Mouse (Mus musculus) colon, adult 2 months (tissue): ENCODE results near the gene Haus4. TPM values are rescaled to one million over a fixed set of nuclear protein-coding genes. Genes with fewer than 3 reads are reported as not detected.

ENCODE experiments used
- polyA plus RNA-seq: library from polyadenylated mRNA; depleted of rRNA; stranded (reverse); fragments of >200 nt; gene quantifications from 2 replicates; pipeline ENCODE4 v1.2.3, GENCODE M21; 2012; rRNA removed

Haus4 gene
- 10.7 and 13.6 TPM in 2 replicates for polyA plus RNA-seq

GRCm38 (mm10) chr14:54553975-54554769 is at the start of gene Haus4:
Gene Haus4 (minus strand): TSS chr14:54554616.

GRCm38 (mm10) chr14:54577089-54577982 is 22.9 kb upstream of the Haus4 start, which contains the start of gene Ajuba:
Gene Ajuba (minus strand): TSS chr14:54577558.

Other genes starting within 250 kb of the Haus4 start
- 136 and 180 TPM in 2 replicates for gene Oxa1l, start 193.8 kb downstream of the Haus4 start, polyA plus RNA-seq
- 33.9 and 48.9 TPM in 2 replicates for gene Slc7a7, start 136.8 kb downstream of the Haus4 start, polyA plus RNA-seq
- gene Mrpl52, start 127.7 kb downstream of the Haus4 start, polyA plus RNA-seq, result 504 and 1,130 TPM in 2 replicates
- gene Mmp14, start 123.0 kb downstream of the Haus4 start, polyA plus RNA-seq, result 181 and 186 TPM in 2 replicates
- gene Lrp10, start 90.5 kb downstream of the Haus4 start, polyA plus RNA-seq, result 344 and 402 TPM in 2 replicates
- 1.7 and 2.3 TPM in 2 replicates for gene Rem2, start 78.5 kb downstream of the Haus4 start, polyA plus RNA-seq
- 17.0 and 41.7 TPM in 2 replicates for gene Prmt5, start 37.1 kb downstream of the Haus4 start, polyA plus RNA-seq
- 5.9 and 6.3 TPM in 2 replicates for gene Ajuba, start 22.9 kb upstream of the Haus4 start, polyA plus RNA-seq
- gene 4931414P19Rik, start 51.4 kb upstream of the Haus4 start, polyA plus RNA-seq, result 7.2 and 8.1 TPM in 2 replicates
- 180 and 204 TPM in 2 replicates for gene Psmb5, start 63.4 kb upstream of the Haus4 start, polyA plus RNA-seq
- gene Psmb11, start 66.8 kb upstream of the Haus4 start, polyA plus RNA-seq, result not detected in 2 replicates
- not detected in 2 replicates for gene Gm17606, start 86.3 kb upstream of the Haus4 start, polyA plus RNA-seq
- gene Cdh24, start 86.7 kb upstream of the Haus4 start, polyA plus RNA-seq, result 6.4 and 7.6 TPM in 2 replicates
- 35.0 and 51.2 TPM in 2 replicates for gene 1700123O20Rik, start 131.6 kb upstream of the Haus4 start, polyA plus RNA-seq
- gene Acin1, start 132.3 kb upstream of the Haus4 start, polyA plus RNA-seq, result 88.5 and 92.0 TPM in 2 replicates
- 0.06 TPM in 1 of 2 replicates, not detected in the other for gene Gm29776, start 144.2 kb upstream of the Haus4 start, polyA plus RNA-seq
- 0.32 and 0.94 TPM in 2 replicates for gene Cebpe, start 157.6 kb upstream of the Haus4 start, polyA plus RNA-seq
- gene Slc7a8, start 227.3 kb upstream of the Haus4 start, polyA plus RNA-seq, result 7.8 and 8.6 TPM in 2 replicates